Mouse (Mus musculus) layer of hippocampus, adult 11-12 months (tissue): ENCODE data around the gene Coq4.
A peak's percentile ranks its signal among the peaks of the same experiment; 100 is the strongest.

Experiments used
- DNase-seq: peaks from one replicate; pipeline ENCODE4 v3.0.0; 2022; ENCODE audit warnings: low spot score

Coq4 gene

DNA sequence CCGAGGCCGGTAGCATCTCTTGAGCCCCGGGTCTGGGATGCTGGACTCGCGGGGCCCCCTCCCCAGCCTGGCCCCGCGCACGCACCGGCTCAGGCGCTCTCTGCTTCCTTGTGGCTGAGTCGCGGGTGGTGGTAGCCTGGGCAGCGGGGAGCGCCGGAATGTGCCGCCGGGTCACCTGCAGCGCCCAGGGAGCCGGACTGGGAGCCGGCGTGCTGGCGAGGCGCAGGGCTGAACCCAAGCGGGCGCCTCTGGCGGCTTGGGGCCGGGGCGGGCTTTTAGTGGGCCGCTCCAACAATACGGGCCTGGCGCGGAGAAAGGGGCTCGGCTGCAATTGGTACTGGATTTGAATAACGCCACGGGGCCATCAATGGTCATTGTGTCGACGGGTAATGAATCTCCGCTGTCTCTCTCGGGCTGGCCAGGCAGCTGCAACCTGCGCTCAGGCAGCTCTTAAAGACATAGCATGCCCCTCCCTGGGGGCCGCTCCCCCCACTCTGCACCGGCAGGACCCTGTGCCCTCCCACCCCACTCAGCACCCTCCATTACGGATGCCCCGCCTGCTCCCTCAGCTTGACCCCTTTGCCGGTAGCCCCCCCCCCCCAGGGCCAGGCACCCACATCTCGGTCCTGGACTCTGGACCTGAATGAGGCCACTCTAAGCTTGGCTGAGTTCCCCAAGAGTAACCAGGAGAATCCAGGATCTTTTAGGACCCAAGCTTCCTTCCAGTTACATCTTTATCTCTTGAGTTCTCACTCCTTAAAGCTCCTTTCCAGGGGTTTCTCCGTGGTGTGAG, 59.0 kb downstream of the Coq4 start:
- peak; percentile 65 for DNase-seq

DNA sequence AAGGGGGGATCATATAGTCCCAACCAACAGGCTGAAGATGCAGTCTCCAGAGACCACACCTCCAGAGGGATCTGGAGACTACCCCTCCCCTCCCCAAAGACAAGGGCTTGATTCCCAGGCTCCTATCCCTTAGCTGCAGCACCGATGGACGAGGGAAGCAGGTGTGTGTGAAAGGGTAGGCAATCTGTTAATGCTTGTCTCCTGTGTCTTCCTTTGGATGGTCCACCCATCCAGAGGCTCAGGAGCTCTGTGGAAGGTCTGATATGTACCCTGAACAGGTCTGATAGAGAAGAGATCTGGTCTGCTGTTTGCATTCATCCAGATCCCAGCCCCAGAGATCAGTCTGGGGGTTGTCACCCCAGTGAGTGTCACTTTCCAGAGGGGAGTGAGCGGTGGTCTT, 59.6 kb downstream of the Coq4 start:
- no peak for DNase-seq
